Mouse (Mus musculus) kidney, adult 9 months (tissue): Measurements from ENCODE around the gene Fcrlb.
"Not testable (repeated sequence)": the region's sequence is repeated elsewhere in the genome, so short reads cannot be mapped to it uniquely, and the experiment has no call there.

Experiments used
- DNase-seq: peaks from one replicate; pipeline ENCODE4 v3.0.0; 2022

Gene Fcrlb

DNA sequence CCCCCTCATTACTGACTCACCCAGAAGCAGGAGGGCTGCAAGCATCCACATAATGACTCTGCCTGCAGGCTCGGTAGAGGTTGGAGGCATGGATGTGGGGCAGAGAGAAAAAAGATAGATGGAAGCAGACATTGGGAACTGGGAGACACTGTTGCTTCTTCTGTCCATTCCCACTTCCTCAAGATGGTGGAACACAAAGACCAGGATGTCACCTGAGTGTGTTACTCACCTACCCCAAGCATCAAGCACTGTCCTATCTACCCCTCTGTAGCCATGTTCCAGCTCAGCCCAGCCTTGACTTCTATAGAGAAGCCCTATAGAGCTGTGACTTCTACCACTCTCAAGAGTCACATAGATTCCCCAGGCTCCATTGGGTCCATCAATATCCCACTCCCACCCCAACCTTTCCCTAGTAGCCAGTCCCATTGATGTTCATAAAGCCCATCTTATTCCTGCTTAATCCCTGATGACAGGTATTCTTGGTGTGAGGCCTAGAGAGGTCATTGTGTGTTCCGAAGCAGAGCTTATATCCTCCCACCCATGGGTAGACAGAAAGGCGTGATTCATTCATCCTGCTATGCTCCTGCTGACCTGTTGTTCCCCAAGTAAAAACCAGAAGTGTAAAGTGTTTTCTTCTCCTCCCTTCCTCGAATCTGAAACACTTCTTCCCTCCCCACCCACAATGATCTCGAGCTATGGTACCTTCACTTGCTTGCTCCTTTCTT lies at the start of gene Fcrlb:
TSS of gene Fcrlb (minus strand) at position 51 of the 725 bp plus-strand sequence.
- no peak for DNase-seq

DNA sequence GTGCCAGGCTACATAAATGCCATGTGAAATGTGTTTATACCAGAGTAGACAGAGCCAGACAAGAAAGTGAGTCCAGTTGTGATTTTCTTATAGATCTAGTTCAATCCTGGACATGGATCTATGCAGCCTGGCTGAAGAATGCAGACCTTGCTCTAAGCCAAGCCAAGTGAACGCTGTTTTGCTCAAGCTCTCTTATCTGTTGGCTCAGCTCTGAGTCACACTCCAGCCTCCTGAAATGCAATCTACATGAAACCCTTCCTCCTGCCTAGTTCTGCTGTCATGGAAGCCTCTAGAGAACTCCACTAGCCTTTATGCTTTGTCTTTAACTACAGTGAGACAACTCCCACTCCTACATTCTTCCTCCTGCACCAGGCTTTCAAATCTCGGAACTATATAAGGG lies 49.6 kb upstream of the Fcrlb start:
- DNase-seq = no peak

DNA sequence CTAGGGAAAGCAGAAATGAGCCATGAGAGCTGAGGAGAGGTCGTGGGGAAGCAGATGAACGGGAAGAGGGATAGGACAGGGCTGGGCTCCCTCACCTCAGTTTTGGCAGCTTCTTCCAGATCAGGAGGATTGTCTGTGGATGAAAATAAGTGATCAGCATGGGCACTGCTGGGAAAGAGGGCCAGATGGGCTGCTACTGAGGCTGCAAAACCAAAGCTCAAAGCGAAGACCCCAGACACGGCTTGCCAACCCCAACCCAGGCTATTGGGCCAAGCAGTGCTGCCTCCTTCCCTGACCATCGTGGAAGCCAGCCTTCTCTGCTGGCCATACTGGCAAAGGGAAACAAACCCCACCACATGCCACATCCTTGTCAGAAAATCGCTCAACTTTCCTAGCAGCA lies 48.4 kb upstream of the Fcrlb start:
- no peak for DNase-seq

DNA sequence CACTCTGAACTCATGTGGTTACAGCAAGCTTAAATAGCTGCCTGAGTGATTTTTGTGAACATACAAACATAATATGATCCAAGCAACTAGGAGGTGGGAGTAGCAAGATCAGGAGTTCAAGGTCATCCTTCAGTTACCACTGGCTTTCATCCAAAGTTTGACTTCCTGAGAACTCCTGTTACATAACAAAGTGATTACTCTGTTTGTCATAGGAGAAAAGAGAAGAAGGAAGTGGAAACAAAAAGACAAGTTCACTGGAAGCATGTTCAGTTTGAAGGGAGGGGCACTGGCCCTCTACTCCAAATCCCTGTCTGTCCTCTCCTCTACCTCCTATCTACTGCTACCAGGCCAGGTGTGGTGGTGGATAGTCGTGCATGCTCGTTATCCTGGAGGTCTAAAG lies 47.0 kb upstream of the Fcrlb start:
- DNase-seq = peak; percentile 74

DNA sequence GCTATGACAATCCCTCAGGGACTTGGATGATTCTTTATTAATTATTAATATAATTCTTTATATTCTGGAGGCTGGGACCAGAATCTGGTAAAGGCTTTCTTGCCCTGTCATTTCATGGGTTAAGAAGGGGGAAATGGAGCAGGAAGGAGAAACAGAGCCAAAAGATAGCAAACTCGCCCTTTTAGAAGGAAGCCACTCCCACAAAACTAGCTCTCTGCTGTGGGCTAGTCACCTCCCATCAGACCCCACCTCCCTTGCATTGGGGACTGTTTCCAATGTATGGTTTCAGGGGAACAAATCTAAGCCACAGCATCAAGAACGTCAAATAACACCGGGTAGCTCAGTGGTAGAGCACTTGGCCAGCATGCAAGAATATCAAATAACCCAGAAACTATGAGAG lies 45.5 kb upstream of the Fcrlb start:
- no peak for DNase-seq

DNA sequence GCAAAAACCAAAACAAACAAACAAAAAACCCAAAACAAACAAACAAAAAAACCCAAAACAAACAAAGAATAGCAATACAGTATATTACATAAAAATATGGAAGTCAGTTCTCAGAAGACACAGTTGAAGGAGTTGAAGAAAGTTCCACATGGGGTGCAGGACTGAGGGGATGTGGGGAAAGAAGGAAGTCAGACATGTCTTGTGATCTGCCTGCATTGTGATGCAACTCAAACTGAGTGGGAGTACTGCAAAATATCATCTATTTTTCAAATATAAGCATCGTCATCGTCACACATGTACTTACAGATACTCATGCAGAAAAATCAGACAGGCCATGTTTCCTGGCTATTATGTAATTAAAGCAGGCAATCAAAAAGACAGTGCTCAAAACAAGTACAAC lies 40.5 kb upstream of the Fcrlb start:
- no peak for DNase-seq

DNA sequence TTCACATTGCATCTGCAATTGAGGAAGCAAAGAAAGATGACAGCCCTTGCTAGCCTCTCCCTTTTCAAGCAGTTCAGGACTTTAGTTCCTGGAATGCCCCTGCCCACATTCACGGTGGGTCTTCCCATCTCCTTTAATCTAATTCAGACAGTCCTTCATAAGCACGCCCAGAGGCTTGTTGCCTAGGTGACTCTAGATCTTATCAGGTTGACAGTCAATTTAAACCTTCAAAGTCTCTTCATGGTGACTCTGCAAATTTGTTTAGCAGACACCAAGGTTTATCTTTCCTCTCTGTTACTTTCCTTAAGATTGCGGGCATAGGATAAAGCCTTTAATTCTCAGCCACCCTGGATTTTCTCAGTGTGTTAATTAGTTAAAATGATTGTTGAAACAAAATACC lies 38.0 kb upstream of the Fcrlb start:
- no peak for DNase-seq

DNA sequence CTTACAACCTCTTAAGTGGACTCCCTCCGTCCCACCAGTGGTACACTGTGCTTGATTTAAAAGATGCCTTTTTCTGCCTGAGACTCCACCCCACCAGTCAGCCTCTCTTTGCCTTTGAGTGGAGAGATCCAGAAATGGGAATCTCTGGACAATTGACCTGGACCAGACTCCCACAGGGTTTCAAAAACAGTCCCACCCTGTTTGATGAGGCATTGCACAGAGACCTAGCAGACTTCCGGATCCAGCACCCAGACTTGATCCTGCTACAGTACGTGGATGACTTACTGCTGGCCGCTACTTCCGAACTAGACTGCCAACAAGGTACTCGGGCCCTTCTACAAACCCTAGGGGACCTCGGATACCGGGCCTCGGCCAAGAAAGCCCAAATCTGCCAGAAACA lies 32.2 kb upstream of the Fcrlb start:
- DNase-seq = not testable (repeated sequence)

DNA sequence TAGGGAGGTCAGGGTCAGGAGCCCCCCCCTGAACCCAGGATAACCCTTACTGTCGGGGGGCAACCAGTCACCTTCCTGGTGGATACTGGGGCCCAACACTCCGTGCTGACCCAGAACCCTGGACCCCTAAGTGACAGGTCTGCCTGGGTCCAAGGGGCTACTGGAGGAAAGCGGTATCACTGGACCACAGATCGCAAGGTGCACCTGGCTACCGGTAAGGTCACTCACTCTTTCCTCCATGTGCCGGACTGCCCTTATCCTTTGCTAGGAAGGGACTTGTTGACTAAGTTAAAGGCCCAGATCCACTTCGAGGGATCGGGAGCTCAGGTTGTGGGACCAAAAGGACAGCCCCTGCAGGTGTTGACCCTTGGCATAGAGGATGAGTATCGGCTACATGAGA lies 31.4 kb upstream of the Fcrlb start:
- DNase-seq = not testable (repeated sequence)

DNA sequence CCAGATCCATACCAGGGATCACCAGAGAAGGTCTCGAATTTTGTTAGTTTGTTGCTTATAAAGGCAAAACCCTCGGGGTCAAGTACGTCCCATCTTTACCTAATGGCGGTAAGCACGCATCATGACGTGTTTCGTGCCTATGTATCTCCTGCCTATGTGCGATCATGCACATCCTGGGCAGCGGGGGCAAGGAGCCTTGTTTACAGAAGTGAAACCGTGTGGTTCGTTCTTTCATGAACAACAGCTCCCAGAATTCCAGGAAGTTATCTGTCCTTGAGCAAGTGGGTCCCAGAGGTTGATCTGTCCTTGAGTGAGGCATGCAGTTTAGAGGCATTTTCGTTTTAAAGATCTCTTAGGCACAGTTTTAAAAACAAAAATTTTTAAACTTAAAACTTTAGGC lies 26.5 kb upstream of the Fcrlb start:
- peak; percentile 31 for DNase-seq

DNA sequence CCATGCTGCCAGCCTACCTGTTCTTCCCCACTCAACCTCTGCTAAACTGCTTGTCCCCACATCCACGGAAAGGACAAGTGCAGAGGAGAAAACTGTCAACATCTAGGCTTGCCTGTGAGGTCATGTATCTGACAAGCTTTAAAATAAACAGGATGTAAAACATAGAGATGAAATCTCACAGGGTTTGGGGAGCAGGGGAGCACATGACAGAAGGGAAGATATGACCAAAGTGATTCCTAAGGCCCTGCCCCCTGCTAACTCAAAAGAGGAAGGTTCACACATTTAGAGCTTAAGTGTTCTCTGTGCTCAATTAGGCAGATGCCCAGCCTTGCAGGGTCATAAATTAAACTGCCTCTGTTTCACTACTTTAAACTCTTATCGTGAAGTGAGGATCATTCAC lies 21.6 kb upstream of the Fcrlb start:
- no peak for DNase-seq

DNA sequence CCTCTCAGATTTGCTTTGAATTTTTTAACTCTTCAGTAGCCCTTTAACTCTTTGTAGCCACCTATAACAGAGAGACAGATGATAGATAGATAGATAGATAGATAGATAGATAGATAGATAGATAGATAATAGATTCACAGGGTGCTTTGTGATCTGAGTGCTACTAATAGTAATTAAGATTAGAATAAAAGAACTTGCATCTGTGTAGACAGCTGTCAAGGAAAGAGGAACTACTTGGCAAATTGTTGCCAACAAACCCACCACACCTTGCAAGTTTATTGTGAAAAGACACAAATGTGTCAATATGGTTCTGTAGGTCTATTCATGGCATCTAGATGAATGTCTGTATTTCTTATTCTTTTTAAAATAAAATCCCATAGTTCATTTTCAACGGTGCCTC lies 21.2 kb upstream of the Fcrlb start:
- no peak for DNase-seq

DNA sequence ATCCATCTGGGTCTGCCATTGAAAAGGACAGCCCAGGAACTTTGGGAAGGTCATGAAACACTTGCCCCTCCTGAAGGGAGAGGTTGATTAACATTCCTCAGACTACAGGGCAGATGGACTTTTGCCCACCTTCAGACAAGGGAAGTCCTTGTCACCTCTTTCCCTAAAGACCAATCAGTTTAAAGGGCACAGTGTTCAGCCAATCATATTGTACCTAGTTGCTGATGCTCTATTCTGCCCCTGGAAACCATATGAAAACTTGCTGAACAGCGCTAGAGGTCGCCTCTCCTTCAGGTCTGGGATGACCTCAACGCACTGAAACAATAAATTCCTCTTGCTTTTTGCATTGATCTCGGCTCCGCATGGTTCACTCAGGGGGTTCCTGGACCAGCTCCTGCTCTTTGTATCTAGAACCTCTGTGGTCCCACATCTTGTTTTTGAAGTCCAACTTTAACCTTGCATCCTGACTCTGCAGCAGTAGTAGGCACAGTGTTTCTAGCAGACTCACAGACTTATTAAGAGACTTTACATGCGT lies 20.7 kb upstream of the Fcrlb start:
- DNase-seq = no peak

DNA sequence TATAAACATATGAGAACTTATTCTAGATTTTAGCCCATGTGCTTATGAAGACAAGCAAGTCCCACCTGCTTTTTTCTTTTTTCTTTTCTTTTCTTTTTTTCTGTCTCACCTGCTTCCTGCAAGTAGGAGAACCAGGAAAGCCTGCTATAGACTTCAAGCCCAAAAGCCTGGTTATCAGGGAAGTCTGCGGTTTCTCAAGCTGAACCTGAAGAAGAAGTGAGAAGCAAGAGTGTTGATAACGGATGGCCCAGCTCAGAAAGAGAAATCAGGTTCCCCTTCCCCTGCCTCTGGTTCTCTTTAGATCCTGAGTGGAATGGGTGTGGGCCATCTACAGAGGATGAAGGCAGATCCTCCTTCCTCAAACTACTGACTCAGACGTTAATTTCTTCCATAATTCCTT lies 19.3 kb upstream of the Fcrlb start:
- no peak for DNase-seq

DNA sequence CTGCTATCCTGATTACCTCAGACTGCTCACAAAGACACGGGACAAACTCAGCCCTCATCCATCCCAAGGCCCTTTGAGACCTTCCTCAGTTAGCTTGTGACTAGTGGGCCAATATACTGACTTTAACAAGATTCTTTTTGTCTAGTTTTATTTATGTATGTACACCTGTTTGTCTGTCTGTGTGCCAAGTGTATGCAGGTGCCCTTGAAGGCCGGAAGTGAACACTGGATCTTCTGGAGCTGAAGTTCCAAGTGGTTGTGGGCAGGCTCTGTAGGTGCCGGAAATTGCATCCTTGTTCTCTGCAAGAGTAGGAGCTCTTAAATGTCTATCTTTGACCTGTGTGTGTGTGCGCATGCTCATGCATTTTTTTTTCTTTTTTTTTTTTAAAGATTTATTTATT lies 16.5 kb upstream of the Fcrlb start:
- no peak for DNase-seq

DNA sequence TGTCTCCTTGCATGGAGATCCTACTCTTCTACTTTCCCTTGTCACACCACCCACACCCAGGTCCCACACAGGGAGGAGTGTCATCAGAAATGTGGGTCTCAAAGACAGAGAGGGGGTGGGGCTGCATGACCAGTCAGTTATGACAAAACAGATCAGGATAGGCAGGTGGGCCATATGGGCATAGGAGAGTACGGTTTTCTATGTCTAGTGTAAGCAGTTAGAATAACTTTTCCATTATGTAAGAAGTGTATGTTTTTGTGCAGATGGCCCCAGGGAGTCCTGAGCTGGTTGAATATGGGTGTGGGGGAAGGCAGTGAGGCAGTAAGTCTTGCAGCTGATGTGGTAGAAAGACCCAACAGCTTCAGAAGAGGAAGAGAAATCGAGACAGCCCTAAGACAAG lies 15.7 kb upstream of the Fcrlb start:
- no peak for DNase-seq

DNA sequence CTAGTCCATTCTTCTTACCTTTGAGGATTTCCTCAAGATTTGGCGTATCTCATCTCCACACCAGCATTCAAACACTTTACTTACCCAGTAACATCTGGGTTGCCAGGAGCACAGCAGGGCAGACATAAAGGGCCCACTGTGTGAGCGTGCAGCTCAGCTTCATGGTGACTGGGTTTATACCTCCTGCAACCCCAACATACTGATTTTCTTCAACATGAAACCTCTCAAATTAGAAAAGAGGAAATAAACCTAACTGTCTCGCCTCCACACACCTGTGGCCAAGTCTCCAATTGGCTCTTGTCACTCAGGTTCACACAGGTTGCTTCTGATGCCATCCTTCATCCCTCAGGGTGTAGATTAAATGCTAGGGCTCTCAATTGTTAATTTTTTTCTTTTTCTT lies 14.6 kb upstream of the Fcrlb start, which contains the start of gene Fcrla:
TSS of gene Fcrla (minus strand) at position 206 of the 400 bp plus-strand sequence.
- no peak for DNase-seq

DNA sequence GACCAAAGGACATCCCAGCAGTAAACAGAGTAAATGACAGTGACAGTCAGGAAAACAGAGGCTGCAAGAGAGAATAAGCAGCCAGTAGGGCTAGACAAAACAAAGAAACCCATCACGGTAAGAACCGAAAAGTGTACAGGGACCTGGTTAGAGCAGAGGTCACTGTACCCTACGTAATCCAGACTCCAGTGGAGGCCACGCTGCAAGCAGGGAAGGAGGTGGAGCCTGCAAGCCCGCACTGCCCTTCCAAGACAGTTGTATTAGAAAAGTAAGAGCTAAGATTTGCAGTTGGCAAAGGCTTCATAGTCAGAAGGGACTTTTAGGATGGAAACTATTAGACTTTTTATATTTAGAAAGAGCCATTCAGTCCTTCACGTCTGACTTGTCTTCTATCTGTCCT lies 14.2 kb upstream of the Fcrlb start:
- no peak for DNase-seq

DNA sequence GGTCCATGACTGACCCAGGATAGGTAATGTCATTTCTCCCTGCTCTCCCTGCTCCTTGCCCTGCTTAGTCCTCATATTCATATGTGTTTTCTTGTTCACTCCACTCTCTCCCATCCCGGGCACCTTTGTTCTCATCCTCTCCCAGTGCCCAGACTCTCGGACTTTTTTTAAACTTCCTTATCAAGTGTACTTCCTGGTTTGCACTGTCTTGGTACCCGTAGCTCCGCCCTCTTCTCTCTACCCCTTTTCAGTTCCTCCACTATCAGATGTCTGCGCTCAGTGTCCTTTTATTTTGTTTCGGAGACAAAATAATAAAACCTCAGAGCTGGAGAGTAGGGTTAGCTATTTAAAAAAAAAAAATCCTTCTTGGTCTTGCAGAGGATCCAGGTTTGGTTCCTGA lies 11.7 kb upstream of the Fcrlb start:
- peak; percentile 16 for DNase-seq

DNA sequence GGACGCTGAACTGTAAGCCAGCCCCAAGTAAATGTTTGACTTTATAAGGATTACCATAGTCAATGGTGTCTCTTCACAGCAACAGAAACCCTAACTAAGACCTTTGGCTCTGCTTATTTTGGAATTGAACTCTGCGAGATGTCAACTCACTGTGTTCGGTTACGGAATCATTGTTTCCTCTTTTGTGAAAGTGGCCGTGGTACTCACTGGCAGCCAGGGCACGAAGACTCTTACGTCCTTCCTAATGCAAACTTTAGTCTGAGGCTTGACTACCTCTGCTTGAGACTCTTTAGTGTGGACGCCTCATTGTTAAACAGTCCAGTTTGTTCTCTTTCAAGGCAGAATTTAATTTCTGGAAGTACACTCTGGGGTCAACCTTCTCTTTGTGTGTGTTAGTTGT lies 6.6 kb upstream of the Fcrlb start:
- no peak for DNase-seq

DNA sequence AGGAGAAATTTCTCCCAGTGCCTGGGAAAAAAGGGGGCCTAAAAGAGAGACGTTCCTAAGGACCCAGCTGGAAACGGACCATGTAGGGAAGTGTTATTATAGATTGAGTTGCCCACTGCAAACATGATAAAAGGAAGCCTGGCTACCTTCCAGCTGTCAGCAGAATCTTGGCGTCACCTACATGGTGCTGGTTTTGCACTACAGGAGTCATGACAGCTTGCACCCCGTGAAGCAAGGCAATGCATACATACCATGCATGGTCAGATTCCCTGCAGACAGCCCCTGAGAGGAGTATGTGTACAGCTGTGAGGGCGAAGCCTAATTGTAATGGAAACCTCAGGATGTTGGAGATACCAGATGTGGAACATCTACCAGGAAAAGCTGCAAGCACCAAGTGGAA lies 2.9 kb upstream of the Fcrlb start:
- no peak for DNase-seq

DNA sequence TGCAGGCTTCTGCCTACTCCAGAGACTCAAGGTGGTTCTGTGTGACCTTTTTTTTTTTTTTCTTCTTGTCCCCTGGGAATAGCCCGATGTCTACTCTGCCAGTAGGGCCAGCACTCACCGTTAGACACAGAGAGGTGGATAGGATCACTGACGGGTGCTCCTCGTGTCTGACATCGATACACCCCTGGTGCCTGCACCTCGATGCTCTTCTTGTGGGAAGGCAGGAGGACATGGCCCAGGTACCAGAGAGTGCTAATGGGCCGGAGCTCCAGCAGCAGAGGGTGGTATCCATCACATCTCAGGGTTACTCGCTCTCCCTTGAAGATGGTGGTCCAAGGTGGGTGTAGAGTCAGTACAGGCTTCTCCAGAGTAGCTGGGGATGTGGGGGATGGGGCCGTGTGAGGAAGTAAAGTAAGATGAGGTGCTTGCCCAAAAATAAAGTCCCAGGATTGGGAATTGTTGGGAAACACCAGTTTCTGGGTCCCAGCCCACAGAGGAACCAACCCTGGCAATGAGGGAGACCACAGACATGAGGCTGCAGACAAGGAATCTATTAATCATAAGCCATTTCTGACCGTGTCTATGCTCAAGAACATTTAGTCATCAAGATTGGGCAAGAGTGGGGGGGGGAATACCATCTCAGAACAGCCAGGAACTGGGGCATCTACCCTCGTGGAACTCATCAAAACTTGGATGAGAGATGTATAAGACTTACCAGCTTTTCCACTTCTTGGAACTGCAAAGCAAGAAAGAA lies 657 bp downstream of the Fcrlb start:
- no peak for DNase-seq

DNA sequence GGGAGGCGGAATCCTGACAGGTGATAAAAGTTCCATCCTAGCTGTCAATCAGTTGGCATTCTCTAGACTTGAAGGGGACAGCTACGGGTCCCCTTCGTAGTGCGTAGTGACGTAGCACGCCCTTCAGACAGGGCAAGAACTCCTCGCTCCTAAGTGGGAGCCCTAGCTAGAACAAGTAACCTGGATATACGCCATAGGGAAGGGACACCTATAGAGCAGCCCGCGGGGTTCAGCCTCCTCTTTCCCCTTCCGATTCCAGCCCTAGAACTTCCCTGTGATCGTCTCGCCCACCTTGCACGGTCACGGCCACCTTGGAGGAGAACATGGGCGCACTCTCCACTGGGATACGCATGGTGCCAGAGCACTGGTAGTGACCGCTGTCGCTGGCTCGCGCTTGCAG lies 4.4 kb downstream of the Fcrlb start:
- DNase-seq = no peak

DNA sequence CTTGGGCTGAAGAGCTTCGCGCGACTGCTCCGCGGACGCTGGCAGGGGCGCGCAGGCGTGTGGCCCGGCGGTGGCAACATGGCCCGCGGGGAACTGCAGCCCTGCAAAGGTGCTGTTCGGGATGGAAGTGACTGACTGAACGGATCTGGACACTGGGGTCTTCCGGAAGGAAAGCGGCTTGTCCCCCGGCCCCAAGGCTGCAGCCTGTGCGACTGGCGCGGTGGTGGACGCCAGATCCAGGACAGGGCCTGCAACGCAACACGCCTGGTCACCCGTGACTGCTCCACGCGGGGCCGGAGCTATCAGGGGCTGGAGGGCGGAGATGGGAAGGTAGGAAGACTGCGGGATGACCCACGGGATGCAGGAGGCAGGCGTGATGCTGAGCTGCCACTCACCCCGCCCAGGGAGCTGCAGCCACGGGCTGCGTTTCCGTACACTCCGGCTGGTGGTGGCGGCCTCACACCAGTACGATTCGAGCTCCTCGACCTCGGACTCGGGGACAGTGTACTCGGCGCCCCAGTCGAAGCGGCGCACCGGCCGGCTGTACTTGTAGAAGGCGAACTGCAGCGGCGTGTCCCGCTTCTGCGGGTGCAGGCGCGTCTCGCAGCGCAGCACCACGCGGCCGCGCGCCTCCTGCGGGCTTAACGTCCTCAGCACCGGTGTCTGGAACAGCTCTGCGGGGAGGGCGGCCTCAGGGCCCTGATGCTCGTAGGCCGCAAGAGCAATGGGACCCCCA lies 5.1 kb downstream of the Fcrlb start:
- no peak for DNase-seq
